Mouse (Mus musculus): ENCODE measurements at regions not wholly inside any gene's neighbourhood (a gene's known extent, or its start where the extent isn't known, plus 50 kb on each side); places are given as distances from the start of the nearest gene placed in this dataset.
A peak's percentile ranks its signal among the peaks of the same experiment; 100 is the strongest.

DNA sequence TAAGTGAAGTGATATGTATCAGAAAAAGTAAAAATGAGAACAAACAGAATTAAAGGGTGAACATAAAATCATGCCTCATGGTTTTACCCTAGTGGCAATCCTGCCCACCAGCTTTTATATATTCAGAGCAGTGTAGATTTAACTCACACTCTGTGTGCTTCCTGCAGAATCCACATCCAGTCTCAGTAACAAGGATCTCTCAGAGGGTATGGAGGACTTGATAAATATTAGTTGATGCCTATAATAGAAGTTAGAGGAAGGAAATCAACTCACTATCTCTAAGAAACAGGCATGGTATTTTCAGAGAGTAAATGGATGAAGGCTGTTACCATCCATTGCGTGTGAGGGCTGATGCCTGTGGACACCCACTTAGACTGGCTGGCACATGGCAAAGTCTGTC, 492.5 kb upstream of the Nr5a2 start:
- Histone ChIP-seq H3K4me2 (no peak overlapping the region), H3K9ac (no peak overlapping the region), H3K27me3 (no peaks in the 10 kb centered on the region), H3K4me1 (replicated peaks) (peaks cover 4% of the 10 kb centered on the region; the same call in 1 of the 2 replicates), H3K4me3 (no peak overlapping the region), H3K27ac (replicated peaks) (no peak overlapping the region), H3K9me3 (no peaks in the 10 kb centered on the region), H3K36me3 (no peaks in the 10 kb centered on the region)
- no peak for ATAC-seq (ENCODE audit: low FRiP score, low read depth)
- WGBS: 67% methylated on average over 1 of the region's 1 CpGs

DNA sequence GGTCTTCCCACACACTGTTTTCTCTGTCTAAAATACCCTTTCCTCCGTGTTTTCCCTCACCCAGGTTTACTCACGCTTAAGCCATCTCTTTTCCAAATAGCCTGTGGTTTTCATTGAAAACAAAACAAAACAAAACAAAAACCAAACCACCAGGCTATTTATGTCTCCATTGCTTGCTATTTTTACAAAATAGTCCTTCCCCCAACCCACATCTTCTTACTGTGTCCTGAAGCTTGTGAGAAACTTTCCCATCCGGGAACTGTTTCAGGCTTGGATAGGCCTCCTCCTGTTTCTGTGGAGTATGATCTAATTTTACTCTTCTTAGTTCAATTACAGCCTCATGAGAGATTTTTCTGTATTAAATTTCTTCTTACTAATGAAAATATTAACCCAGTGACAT, 486.2 kb upstream of the Nr5a2 start:
- no peaks in the 10 kb centered on the region for H3K27me3 ChIP-seq
- H3K9me3 ChIP-seq: no peaks in the 10 kb centered on the region
- no peak overlapping the region for H3K9ac ChIP-seq
- no peak overlapping the region for H3K27ac ChIP-seq (replicated peaks)
- H3K4me3 ChIP-seq: no peak overlapping the region
- WGBS: 41% methylated on average over 3 of the region's 3 CpGs
- no peaks in the 10 kb centered on the region for H3K4me1 ChIP-seq (replicated peaks)
- no peaks in the 10 kb centered on the region for H3K36me3 ChIP-seq
- no peak overlapping the region for H3K4me2 ChIP-seq
- no peak for ATAC-seq (ENCODE audit: low FRiP score, low read depth)

DNA sequence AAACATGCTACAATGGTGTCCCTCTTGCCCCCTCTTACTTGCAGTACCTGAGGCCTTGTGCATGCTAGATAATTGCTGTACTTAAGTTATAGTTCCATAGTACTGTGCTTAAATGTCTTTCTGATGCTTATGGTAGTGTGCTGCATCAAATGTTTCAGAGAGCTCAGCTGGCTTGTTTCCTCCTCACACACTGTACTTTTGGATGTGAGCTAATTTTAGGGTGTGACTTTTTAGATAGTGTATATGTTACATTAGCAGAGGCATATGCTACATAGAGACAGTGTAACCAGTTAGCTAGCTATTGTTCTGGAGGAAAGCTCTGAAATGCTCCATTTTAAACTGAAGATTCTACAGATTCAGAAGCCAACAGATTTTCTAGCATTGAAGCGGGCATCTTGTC, 467.9 kb upstream of the Nr5a2 start:
- Histone ChIP-seq H3K4me3 (no peak overlapping the region), H3K27me3 (no peaks in the 10 kb centered on the region), H3K27ac (replicated peaks) (no peak overlapping the region), H3K9me3 (no peaks in the 10 kb centered on the region), H3K4me2 (no peak overlapping the region), H3K9ac (no peak overlapping the region), H3K36me3 (no peaks in the 10 kb centered on the region), H3K4me1 (replicated peaks) (no peaks in the 10 kb centered on the region)
- 100% methylated on average over 1 of the region's 1 CpGs for WGBS
- no peak for ATAC-seq (ENCODE audit: low FRiP score, low read depth)

DNA sequence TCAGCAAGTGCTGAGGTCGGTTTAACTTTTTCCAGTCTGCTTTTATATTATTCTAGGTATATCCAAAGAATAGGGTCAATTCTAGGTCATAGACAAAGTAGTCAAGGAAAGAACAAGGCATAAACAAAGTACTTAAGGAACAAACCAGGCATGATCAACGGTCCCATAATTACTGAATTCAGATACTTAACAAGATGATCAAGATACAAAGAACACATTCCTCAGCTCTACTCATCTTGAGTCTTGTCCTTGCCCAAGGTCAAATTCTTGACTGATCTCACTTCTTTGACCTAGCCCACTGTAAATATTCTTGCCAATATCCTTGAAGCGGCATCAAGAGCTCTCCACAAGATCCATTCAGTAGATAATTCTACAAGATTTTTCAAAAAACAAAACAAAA, 458.1 kb upstream of the Nr5a2 start:
- WGBS: 85% methylated on average over 3 of the region's 3 CpGs
- no peak overlapping the region for H3K27ac ChIP-seq (replicated peaks)
- no peak for ATAC-seq (ENCODE audit: low FRiP score, low read depth)
- H3K9me3 ChIP-seq: no peaks in the 10 kb centered on the region
- no peaks in the 10 kb centered on the region for H3K4me1 ChIP-seq (replicated peaks)
- H3K27me3 ChIP-seq: no peaks in the 10 kb centered on the region
- H3K36me3 ChIP-seq: no peaks in the 10 kb centered on the region
- H3K9ac ChIP-seq: no peak overlapping the region
- no peak overlapping the region for H3K4me3 ChIP-seq
- H3K4me2 ChIP-seq: no peak overlapping the region

DNA sequence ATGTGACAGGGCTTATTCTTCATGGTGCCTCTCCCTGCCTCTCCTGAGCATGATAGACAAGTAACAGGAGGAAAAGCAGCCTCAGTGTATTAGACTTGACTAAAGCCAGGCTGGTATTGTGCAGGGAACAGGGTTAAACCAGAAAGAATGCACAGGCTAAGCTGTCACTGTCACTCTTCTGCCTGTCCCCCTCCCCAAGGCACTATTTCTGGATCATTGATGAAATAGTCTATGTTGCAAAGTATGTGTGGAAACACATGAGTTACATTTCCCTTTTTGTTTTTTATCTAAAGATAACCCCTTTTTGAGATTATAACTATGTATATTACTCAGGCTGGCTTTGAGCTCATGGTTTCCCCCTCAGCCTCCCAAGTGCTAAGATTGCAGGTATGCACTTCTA, 436.5 kb upstream of the Nr5a2 start:
- H3K9me3 ChIP-seq: no peaks in the 10 kb centered on the region
- no peak overlapping the region for H3K27ac ChIP-seq (replicated peaks)
- no peak overlapping the region for H3K4me2 ChIP-seq
- no peaks in the 10 kb centered on the region for H3K27me3 ChIP-seq
- no peak for ATAC-seq (ENCODE audit: low FRiP score, low read depth)
- H3K9ac ChIP-seq: no peak overlapping the region
- H3K4me1 ChIP-seq (replicated peaks): no peaks in the 10 kb centered on the region
- no peaks in the 10 kb centered on the region for H3K36me3 ChIP-seq
- H3K4me3 ChIP-seq: no peak overlapping the region

DNA sequence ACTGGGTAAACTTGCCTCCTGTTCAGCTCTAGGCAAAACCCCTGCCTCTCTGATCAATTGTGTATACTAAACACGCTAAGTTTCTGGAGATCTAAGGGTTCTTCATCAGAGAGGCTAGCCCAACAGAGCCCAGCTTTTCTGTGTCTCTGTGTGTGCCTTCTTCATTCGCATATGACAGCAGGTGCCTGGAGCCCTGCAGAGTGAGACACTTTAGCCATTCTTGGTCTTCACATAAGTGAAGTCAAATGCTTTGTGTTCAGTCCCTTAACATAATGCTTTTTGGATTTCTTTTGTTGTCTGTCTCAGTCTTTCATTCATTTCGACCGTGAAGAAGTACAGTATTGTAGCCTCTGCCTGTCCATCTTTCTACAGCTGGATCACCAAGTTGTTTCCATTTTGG, 427.3 kb upstream of the Nr5a2 start:
- H3K4me1 ChIP-seq (replicated peaks): no peaks in the 10 kb centered on the region
- H3K9ac ChIP-seq: no peak overlapping the region
- no peaks in the 10 kb centered on the region for H3K36me3 ChIP-seq
- H3K27me3 ChIP-seq: no peaks in the 10 kb centered on the region
- H3K9me3 ChIP-seq: no peaks in the 10 kb centered on the region
- no peak for ATAC-seq (ENCODE audit: low FRiP score, low read depth)
- WGBS: 20% methylated on average over 4 of the region's 4 CpGs
- no peak overlapping the region for H3K4me2 ChIP-seq
- H3K4me3 ChIP-seq: no peak overlapping the region
- H3K27ac ChIP-seq (replicated peaks): no peak overlapping the region

DNA sequence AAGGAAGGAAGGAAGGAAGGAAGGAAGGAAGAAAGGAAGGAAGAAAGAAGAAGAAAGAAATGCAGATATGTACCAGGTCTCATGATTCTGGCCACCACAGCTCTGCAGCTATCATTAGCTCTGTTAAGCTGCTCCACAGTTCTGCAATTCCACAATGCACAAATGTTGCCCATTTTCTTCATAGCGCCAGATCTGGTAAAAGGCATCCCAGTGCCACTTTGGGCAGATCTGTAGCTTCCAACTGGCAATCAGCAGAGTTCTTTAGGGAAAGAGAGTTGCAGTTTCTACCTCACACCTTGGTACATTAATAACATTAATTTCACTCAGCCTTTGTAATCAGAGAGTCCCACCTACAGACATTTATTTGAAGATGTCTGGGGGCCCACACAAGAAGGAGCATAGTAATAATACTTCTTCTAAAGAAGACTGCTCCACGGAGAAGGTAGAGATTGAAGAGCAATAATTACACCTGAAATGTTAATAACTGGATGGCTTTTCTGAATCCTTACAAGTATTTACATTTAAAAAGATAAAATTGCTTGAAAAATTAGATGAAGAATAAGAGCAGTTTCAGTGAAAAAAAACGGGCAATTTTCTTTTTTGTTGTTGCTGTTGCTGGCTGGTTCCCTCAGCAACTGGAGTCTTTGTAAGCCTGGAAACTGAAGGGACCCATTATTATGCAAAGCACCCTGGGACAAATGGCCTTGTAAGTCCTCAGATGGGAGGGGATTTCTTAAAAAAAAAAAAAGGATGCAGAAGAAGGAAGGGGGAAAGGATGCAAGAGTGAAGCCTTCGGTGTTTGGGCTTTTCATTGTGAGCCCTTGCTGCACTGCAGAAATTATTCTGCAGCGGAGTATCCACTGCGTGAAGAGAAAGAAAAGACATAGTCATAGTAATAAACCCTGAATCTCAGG, 418.1 kb upstream of the Nr5a2 start:
- Histone ChIP-seq H3K27ac (replicated peaks) (peak overlapping the region; percentile 42; the same call in 1 of the 2 replicates), H3K36me3 (no peaks in the 10 kb centered on the region), H3K9ac (no peak overlapping the region), H3K4me1 (replicated peaks) (peaks cover 10% of the 10 kb centered on the region; the same call in 1 of the 2 replicates), H3K4me2 (peak overlapping the region; percentile 42), H3K4me3 (no peak overlapping the region), H3K9me3 (no peaks in the 10 kb centered on the region), H3K27me3 (no peaks in the 10 kb centered on the region)
- peak; percentile 75; the same call in 1 of the 2 replicates for ATAC-seq (ENCODE audit: low FRiP score, low read depth)
- WGBS: 7% methylated on average over 6 of the region's 6 CpGs

DNA sequence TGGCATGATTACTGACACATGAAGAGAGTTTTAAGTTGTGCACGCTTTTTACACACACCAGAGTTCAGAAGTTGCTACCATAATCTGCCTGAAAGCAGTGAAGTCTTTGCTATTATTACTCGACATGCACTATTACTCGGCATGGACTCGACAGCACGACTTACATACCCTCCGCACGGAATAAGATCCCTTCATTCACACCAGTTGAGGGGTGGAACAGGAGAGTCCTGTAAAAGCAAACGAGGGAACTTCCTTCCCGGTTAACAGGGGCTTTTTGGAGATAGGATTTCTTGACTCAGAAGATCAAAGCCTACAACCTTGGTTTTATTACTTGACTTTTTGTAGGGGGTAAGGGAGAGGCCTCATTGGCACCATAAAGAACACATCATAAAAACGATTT, 416.4 kb upstream of the Nr5a2 start:
- peaks cover 10% of the 10 kb centered on the region; the same call in 1 of the 2 replicates for H3K4me1 ChIP-seq (replicated peaks)
- no peak overlapping the region for H3K4me2 ChIP-seq
- H3K27ac ChIP-seq (replicated peaks): no peak overlapping the region
- no peaks in the 10 kb centered on the region for H3K27me3 ChIP-seq
- no peaks in the 10 kb centered on the region for H3K9me3 ChIP-seq
- H3K9ac ChIP-seq: no peak overlapping the region
- WGBS: 84% methylated on average over 10 of the region's 10 CpGs
- no peak overlapping the region for H3K4me3 ChIP-seq
- ATAC-seq (ENCODE audit: low FRiP score, low read depth): no peak
- no peaks in the 10 kb centered on the region for H3K36me3 ChIP-seq

DNA sequence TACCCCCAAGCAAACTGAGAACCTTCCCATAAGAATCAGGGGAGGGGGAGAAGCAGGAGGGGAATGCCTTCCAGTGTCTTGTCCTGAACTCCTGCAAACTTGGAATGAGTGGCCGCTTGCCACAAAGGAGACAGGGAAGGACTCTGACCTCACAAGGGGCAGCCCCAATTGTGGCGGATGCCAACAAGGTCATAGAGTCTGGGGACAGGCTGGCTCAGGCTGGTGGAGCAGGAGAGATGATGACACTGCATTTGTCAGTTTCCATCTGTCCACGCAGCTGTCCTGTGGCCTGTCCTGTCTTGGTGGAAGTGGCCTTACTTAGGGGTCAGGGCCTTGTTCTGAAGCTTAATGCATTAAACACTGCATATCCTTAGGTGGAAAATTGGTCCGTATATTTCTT, 414.4 kb upstream of the Nr5a2 start:
- Histone ChIP-seq H3K27ac (replicated peaks) (no peak overlapping the region), H3K4me3 (no peak overlapping the region), H3K9me3 (no peaks in the 10 kb centered on the region), H3K27me3 (no peaks in the 10 kb centered on the region), H3K36me3 (no peaks in the 10 kb centered on the region), H3K9ac (no peak overlapping the region), H3K4me2 (no peak overlapping the region), H3K4me1 (replicated peaks) (peaks cover 10% of the 10 kb centered on the region; the same call in 1 of the 2 replicates)
- ATAC-seq (ENCODE audit: low FRiP score, low read depth): no peak
- WGBS: 42% methylated on average over 4 of the region's 4 CpGs

DNA sequence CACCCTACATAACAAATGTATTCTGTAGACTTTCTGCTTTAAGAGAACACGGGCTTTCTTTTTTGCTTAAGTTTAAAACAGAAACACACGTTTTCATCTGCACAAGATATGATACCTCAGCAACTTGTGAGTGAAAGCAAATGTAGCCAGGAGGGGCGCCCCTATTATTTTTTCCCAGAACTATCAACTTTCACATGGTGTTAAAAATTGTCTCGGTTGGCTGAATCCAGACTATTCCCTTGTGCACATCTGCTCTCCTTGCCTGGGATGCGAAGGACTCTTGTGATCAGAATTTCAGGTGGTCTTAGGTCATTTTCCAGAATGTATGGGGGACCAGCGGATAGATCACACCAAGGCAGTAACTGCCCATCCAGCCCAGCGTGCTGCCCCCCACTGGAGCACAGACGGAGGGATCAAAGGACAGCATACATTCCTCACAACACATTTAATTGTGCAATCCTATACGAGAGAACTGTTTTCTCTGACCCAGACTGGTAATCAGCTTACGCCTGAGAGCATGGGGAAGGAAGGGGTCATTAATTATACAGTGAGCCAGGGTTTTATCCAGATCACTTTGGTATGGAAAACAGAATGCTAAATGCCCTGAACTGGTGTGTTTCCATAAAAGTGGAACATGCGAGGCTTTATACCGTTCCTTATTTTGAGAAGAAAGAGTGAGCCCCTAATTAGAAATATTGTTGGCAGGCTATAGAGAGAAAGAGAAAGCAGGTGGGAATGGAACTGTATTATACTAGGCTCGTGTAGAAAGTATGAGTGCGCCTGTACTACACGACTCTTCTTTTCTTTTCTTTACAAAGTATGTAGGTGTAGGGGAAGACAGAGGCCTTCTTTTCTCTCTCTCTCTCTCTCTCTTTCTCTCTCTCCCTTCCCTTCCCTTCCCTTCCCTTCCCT, 413.5 kb upstream of the Nr5a2 start:
- Histone ChIP-seq H3K27ac (replicated peaks) (no peak overlapping the region), H3K9ac (no peak overlapping the region), H3K4me3 (no peak overlapping the region), H3K4me2 (no peak overlapping the region), H3K9me3 (no peaks in the 10 kb centered on the region), H3K4me1 (replicated peaks) (peaks cover 8% of the 10 kb centered on the region; the same call in 1 of the 2 replicates), H3K36me3 (no peaks in the 10 kb centered on the region), H3K27me3 (no peaks in the 10 kb centered on the region)
- 0 out of 2 replicates have a peak, but pooled peaks have one; percentile 52 for ATAC-seq (ENCODE audit: low FRiP score, low read depth)
- 43% methylated on average over 15 of the region's 15 CpGs for WGBS

DNA sequence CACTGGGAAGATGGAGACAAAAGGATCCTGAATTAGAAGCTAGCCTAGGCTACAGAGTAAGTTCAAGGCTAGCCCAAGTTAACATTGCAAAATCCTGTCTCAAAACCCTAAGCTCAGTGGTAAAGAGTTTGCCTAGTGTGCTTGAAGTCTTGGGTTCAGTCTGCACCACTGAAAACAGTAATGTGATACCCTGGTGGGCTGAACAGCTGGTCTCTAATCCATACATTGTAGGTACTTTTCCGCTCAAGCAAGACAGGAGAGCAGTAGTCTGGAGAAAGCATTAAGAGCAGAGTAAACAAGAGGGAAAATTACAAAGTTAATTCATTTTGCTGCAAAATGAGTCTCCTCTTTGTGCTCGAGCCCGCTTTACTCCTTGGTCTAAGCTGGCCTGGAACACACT, 412.0 kb upstream of the Nr5a2 start:
- 92% methylated on average over 3 of the region's 3 CpGs for WGBS
- ATAC-seq (ENCODE audit: low FRiP score, low read depth): no peak
- no peak overlapping the region for H3K27ac ChIP-seq (replicated peaks)
- no peak overlapping the region for H3K4me2 ChIP-seq
- no peak overlapping the region for H3K9ac ChIP-seq
- no peaks in the 10 kb centered on the region for H3K4me1 ChIP-seq (replicated peaks)
- H3K27me3 ChIP-seq: no peaks in the 10 kb centered on the region
- no peak overlapping the region for H3K4me3 ChIP-seq
- no peaks in the 10 kb centered on the region for H3K9me3 ChIP-seq
- H3K36me3 ChIP-seq: no peaks in the 10 kb centered on the region

DNA sequence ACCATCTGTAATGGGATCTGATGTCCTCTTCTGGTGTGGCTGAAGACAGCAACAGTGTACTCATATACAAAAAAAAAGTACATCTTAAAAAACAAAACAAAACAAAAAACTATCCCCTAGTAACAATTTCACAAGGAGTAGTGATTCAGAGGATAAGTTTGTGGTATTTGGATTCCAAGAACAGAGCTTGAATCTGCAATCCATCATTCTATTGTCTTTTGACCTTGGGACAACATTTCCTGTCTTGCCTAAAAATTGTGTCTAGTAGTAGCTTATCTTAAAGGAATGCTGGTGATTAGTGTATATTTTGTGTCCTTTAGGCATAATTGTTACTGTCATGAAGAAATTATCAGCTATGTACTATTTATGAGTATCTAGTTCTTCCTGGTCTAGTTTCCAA, 404.1 kb upstream of the Nr5a2 start:
- Histone ChIP-seq H3K4me2 (no peak overlapping the region), H3K4me3 (no peak overlapping the region), H3K27me3 (no peaks in the 10 kb centered on the region), H3K9ac (no peak overlapping the region), H3K27ac (replicated peaks) (no peak overlapping the region), H3K4me1 (replicated peaks) (peaks cover 3% of the 10 kb centered on the region; the same call in 1 of the 2 replicates), H3K36me3 (no peaks in the 10 kb centered on the region), H3K9me3 (no peaks in the 10 kb centered on the region)
- ATAC-seq (ENCODE audit: low FRiP score, low read depth): no peak
